Mouse (Mus musculus) olfactory bulb, adult 2 months (tissue): Measurements from ENCODE around the gene Unc119b.

Experiments
- CTCF ChIP-seq: fragments of 200-500 bp; IDR thresholded peaks from 2 replicates; pipeline ENCODE4 v1.5.1; 2012; ENCODE audit warnings: low read depth, mild to moderate bottlenecking, low read length, moderate library complexity; ENCODE audit not compliant: insufficient read depth
- POLR2A ChIP-seq: fragments of 200-500 bp; IDR thresholded peaks from 2 replicates; pipeline ENCODE4 v1.6.1; 2012; ENCODE audit warnings: mild to moderate bottlenecking, low read depth, low read length, moderate library complexity; ENCODE audit not compliant: insufficient read depth

- TF ChIP-seq CTCF (no peak), POLR2A (no peak)
Observed at GRCm38 (mm10) chr5:115167396-115167795, 32.6 kb upstream of the Unc119b start.
